Comparison of ENCODE assay signal across 17 mouse cellular contexts in the genomic region with DNA sequence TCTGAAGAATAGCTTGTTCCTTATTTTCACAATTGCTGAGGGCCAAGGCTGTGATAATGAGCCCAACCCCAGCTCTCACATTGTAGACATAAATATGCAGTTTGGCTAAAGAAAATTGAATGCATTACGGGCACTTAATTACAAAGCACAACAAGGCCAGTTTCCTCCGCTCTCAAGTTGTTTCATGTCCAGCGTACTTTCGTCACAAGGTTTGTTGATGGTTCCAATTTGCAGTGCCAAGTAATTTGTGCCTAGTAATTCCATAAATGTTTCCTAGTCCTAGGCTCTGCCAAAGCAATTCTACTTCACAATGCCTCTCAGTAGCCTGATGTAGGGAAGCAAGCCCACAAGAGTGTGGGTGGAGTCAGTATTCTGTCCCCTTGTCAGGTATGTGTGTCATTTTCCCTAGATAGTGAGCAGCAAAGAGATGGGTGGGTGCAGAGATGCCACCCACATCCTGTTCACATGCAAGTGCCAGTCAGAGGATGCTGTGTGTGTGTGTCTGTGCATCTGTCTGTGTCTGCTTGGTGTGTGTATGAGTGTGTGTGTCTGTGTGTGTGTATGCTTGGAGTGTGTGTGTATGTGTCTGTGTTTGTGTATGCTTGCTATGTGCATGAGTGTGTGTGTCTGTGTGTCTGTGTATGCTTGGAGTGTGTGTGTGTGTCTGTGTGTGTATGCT.
DNase-seq lines count a peak whose midpoint lies in the region; ATAC-seq lines count a peak whose summit lies in the region.
"Had no signal": no experiment of that assay in that cellular context is flagged by ENCODE, and none has a peak within 500 bp of the region (broad histone marks: within the 10 kb centered on the region; RNA-seq: fewer than 3 reads in every experiment).

No protein-coding gene starts in this region.

- intact Hi-C loops in left cerebral cortex, postnatal 14 days (cut with DNase I), result no loop called here

- H3K9ac ChIP-seq in hindbrain, embryonic 14.5 days, result no peak overlapping the region
- H3K9ac ChIP-seq in hindbrain, embryonic 11.5 days (ENCODE audit: low read depth, low read length), result no peak overlapping the region
- H3K9ac ChIP-seq in midbrain, embryonic 13.5 days (replicated peaks), result no peak overlapping the region
- H3K9ac ChIP-seq in midbrain, embryonic 14.5 days (replicated peaks; ENCODE audit: low read length), result no peak overlapping the region
- H3K9ac ChIP-seq: heart, embryonic 13.5 days; lung, embryonic 15.5 days had no signal

- no peak overlapping the region for H3K4me2 ChIP-seq in hindbrain, embryonic 14.5 days (replicated peaks)
- H3K4me2 ChIP-seq in hindbrain, embryonic 11.5 days (replicated peaks; ENCODE audit: low read depth, low read length), result no peak overlapping the region
- no peak overlapping the region for H3K4me2 ChIP-seq in midbrain, embryonic 13.5 days (replicated peaks)
- H3K4me2 ChIP-seq in midbrain, embryonic 14.5 days (ENCODE audit: low read length), result no peak overlapping the region
- H3K4me2 ChIP-seq: heart, embryonic 13.5 days; liver, embryonic 11.5 days; lung, embryonic 15.5 days had no signal

- H3K9me3 ChIP-seq in hindbrain, embryonic 14.5 days (ENCODE audit: control insufficient read depth, low read length), result no peaks in the 10 kb centered on the region
- H3K9me3 ChIP-seq in hindbrain, embryonic 11.5 days (ENCODE audit: control insufficient read depth, low read length), result no peaks in the 10 kb centered on the region
- no peaks in the 10 kb centered on the region for H3K9me3 ChIP-seq in midbrain, embryonic 13.5 days
- no peaks in the 10 kb centered on the region for H3K9me3 ChIP-seq in midbrain, embryonic 14.5 days (ENCODE audit: control insufficient read depth, low read length)
- H3K9me3 ChIP-seq: G1E; heart, embryonic 13.5 days; limb, embryonic 10.5 days; lung, embryonic 15.5 days had no signal

- WGBS in hindbrain, embryonic 14.5 days, result 86% methylated on average over 4 of the region's 4 CpGs
- 90% methylated on average over 4 of the region's 4 CpGs for WGBS in hindbrain, embryonic 11.5 days
- 85% methylated on average over 4 of the region's 4 CpGs for WGBS in midbrain, embryonic 13.5 days
- 81% methylated on average over 4 of the region's 4 CpGs for WGBS in midbrain, embryonic 14.5 days

- H3K27me3 ChIP-seq in hindbrain, embryonic 14.5 days (ENCODE audit: control insufficient read depth, insufficient read depth, low read length), result no peaks in the 10 kb centered on the region
- no peaks in the 10 kb centered on the region for H3K27me3 ChIP-seq in hindbrain, embryonic 11.5 days (ENCODE audit: control insufficient read depth, insufficient read depth, low read length)
- no peaks in the 10 kb centered on the region for H3K27me3 ChIP-seq in midbrain, embryonic 13.5 days
- H3K27me3 ChIP-seq in midbrain, embryonic 14.5 days (ENCODE audit: control insufficient read depth, insufficient read depth, low read length), result no peaks in the 10 kb centered on the region
- H3K27me3 ChIP-seq: heart, embryonic 13.5 days; lung, embryonic 15.5 days had no signal

- H3K4me1 ChIP-seq in hindbrain, embryonic 14.5 days (replicated peaks; ENCODE audit: control insufficient read depth, insufficient read depth, low read length), result no peaks in the 10 kb centered on the region
- H3K4me1 ChIP-seq in hindbrain, embryonic 11.5 days (replicated peaks; ENCODE audit: control insufficient read depth, insufficient read depth, low read length), result no peaks in the 10 kb centered on the region
- H3K4me1 ChIP-seq in midbrain, embryonic 13.5 days (replicated peaks), result peaks cover 12% of the 10 kb centered on the region; the same call in 1 of the 2 replicates
- H3K4me1 ChIP-seq in midbrain, embryonic 14.5 days (ENCODE audit: control insufficient read depth, insufficient read depth, low read length), result no peaks in the 10 kb centered on the region; the same call in 1 of the 2 replicates
- H3K4me1 ChIP-seq: heart, embryonic 13.5 days had no signal

- DNase-seq in hindbrain, embryonic 14.5 days (ENCODE audit: low spot score), result no peak
- no peak for DNase-seq in hindbrain, embryonic 11.5 days (ENCODE audit: low spot score)
- no peak for DNase-seq in midbrain, embryonic 14.5 days
- DNase-seq in T-cell, adult 2 months (ENCODE audit: low spot score), result peak; percentile 39
- DNase-seq in left cerebral cortex, postnatal 14 days (ENCODE audit: low spot score in 2 of 2), result no peak
- DNase-seq: adrenal gland, adult 8-10 months; cerebellum, adult 11-12 months; retina, postnatal 1 day; right cerebral cortex, postnatal 4 days had no signal

- H3K4me3 ChIP-seq in hindbrain, embryonic 14.5 days (replicated peaks; ENCODE audit: low read length), result no peak overlapping the region
- no peak overlapping the region for H3K4me3 ChIP-seq in hindbrain, embryonic 11.5 days (ENCODE audit: low read depth, low read length)
- H3K4me3 ChIP-seq in midbrain, embryonic 13.5 days (replicated peaks), result no peak overlapping the region
- no peak overlapping the region for H3K4me3 ChIP-seq in midbrain, embryonic 14.5 days (replicated peaks; ENCODE audit: low read depth, low read length)
- H3K4me3 ChIP-seq: erythroblast, embryonic 14.5 days; heart, embryonic 13.5 days; limb, embryonic 10.5 days; lung, embryonic 15.5 days had no signal

- no peak overlapping the region for H3K27ac ChIP-seq in hindbrain, embryonic 14.5 days
- no peak overlapping the region for H3K27ac ChIP-seq in hindbrain, embryonic 11.5 days (ENCODE audit: low read depth, low read length)
- no peak overlapping the region for H3K27ac ChIP-seq in midbrain, embryonic 13.5 days
- no peak overlapping the region for H3K27ac ChIP-seq in midbrain, embryonic 14.5 days (replicated peaks; ENCODE audit: low read depth, low read length)
- H3K27ac ChIP-seq: heart, embryonic 13.5 days; limb, embryonic 10.5 days; lung, embryonic 15.5 days had no signal

- H3K36me3 ChIP-seq in hindbrain, embryonic 14.5 days (replicated peaks; ENCODE audit: control insufficient read depth, insufficient read depth), result no peaks in the 10 kb centered on the region
- H3K36me3 ChIP-seq in hindbrain, embryonic 11.5 days (ENCODE audit: control insufficient read depth, insufficient read depth, low read length), result no peaks in the 10 kb centered on the region
- H3K36me3 ChIP-seq in midbrain, embryonic 13.5 days, result no peaks in the 10 kb centered on the region
- no peaks in the 10 kb centered on the region for H3K36me3 ChIP-seq in midbrain, embryonic 14.5 days (ENCODE audit: control insufficient read depth, insufficient read depth, low read length)
- H3K36me3 ChIP-seq: G1E; heart, embryonic 13.5 days; limb, embryonic 10.5 days; lung, embryonic 15.5 days had no signal

- ATAC-seq in hindbrain, embryonic 14.5 days (ENCODE audit: low FRiP score), result 0 out of 2 replicates have a peak, but pooled peaks have one; percentile 8
- no peak for ATAC-seq in hindbrain, embryonic 11.5 days (ENCODE audit: low FRiP score)
- ATAC-seq in midbrain, embryonic 13.5 days, result 0 out of 2 replicates have a peak, but pooled peaks have one; percentile 17
- no peak for ATAC-seq in midbrain, embryonic 14.5 days (ENCODE audit: low FRiP score, low TSS enrichment)
- peak; percentile 80 for ATAC-seq in inflammation-experienced regulatory T-cells, adult 6 months

Comparison
In these comparisons a context has a peak if more than half of its experiments do, and no peak if none do; other contexts are left out.
1. ATAC-seq: peak in hindbrain, embryonic 14.5 days (single experiment), midbrain, embryonic 13.5 days (single experiment) and inflammation-experienced regulatory T-cells, adult 6 months (single experiment); none in hindbrain, embryonic 11.5 days (single experiment) and midbrain, embryonic 14.5 days (single experiment).